Mouse (Mus musculus) limb, embryonic 14.5 days (tissue): ENCODE measurements around the gene Mtif3. TPM values are rescaled to one million over a fixed set of nuclear protein-coding genes. Genes with fewer than 3 reads are reported as not detected.

Experiments used
- ATAC-seq: fragments of 200-750 bp; cut with Nextera tagmentation; 2 replicates; pipeline ENCODE4 v1.8.0; 2017; ENCODE audit warnings: low read depth, moderate number of reproducible peaks, moderate TSS enrichment; ENCODE audit not compliant: low FRiP score
- DNase-seq: peaks from one replicate; pipeline ENCODE4 v3.0.0-alpha.2; 2015; ENCODE audit warnings: low spot score
- H3K27ac ChIP-seq: fragments of 300-500 bp; sonication (generic); replicated peaks from 2 replicates; pipeline ENCODE4 v1.5.1; 2014; ENCODE audit warnings: low read depth, mild to moderate bottlenecking, low read length, moderate library complexity, mixed read lengths
- H3K27me3 ChIP-seq: fragments of 300-500 bp; sonication (generic); 2 replicates; pipeline ENCODE4 v1.6.1; 2014; ENCODE audit warnings: low read length, mixed read lengths; ENCODE audit not compliant: control insufficient read depth, insufficient read depth
- H3K36me3 ChIP-seq: fragments of 300-500 bp; sonication (generic); 2 replicates; pipeline ENCODE4 v1.6.1; 2014; ENCODE audit warnings: mild to moderate bottlenecking, low read length, moderate library complexity, mixed read lengths; ENCODE audit not compliant: control insufficient read depth, insufficient read depth
- H3K4me1 ChIP-seq: fragments of 300-500 bp; sonication (generic); 2 replicates; pipeline ENCODE4 v1.6.1; 2014; ENCODE audit warnings: antibody characterized with exemption, low read length, mixed read lengths; ENCODE audit not compliant: control insufficient read depth, insufficient read depth
- H3K4me2 ChIP-seq: fragments of 300-500 bp; sonication (generic); replicated peaks from 2 replicates; pipeline ENCODE4 v1.6.1; 2014; ENCODE audit warnings: low read depth, mild to moderate bottlenecking, low read length, moderate library complexity; ENCODE audit not compliant: severe bottlenecking
- H3K4me3 ChIP-seq: fragments of 300-500 bp; sonication (generic); replicated peaks from 2 replicates; pipeline ENCODE4 v1.5.1; 2014; ENCODE audit warnings: low read length
- H3K9ac ChIP-seq: fragments of 300-500 bp; sonication (generic); 2 replicates; pipeline ENCODE4 v1.6.1; 2014; ENCODE audit warnings: mild to moderate bottlenecking, low read depth, low read length, moderate library complexity; ENCODE audit not compliant: severe bottlenecking
- H3K9me3 ChIP-seq: fragments of 300-500 bp; sonication (generic); 2 replicates; pipeline ENCODE4 v1.6.1; 2016; ENCODE audit warnings: low read length; ENCODE audit not compliant: control insufficient read depth
- POLR2A ChIP-seq: fragments of 200-500 bp; IDR thresholded peaks from 2 replicates; pipeline ENCODE4 v1.8.0; 2012; ENCODE audit warnings: inconsistent platforms, mild to moderate bottlenecking, moderate library complexity, borderline replicate concordance; ENCODE audit not compliant: insufficient read depth, insufficient read length; ENCODE audit errors: extremely low read depth
- WGBS: fragments of 180-500 bp; shearing (Covaris S2); extraction: QIAGEN DNeasy Blood & Tissue Kit; methylation state at CpG from one replicate; pipeline ENCODE4 v1.1.7; 2014; 5-methylcytosine and 5-hydroxymethylcytosine counted together
- polyA plus RNA-seq, 2 experiments: library from polyadenylated mRNA; depleted of rRNA in 1 of 2; stranded (reverse) in 1 of 2; unstranded in 1 of 2; fragments of >200 nt; fragmentation: Nextera tagmentation in 1 of 2; extraction: Ambion mirVana in 1 of 2; gene quantifications; 2 replicates each; pipeline versions ENCODE4 v1.2.1 to v1.2.3; 2012 to 2014

Gene Mtif3
- polyA plus RNA-seq (2012; rRNA removed) (12.5 and 14.5 TPM in 2 replicates), polyA plus RNA-seq (2014; fragmentation: Nextera tagmentation; extraction: Ambion mirVana) (24.8 and 27.2 TPM in 2 replicates)

GRCm38 (mm10) chr5:146963118-146963936, at the start of gene Mtif3:
TSS of gene Mtif3 (minus strand) at chr5:146963800.
- Histone ChIP-seq H3K36me3 (peaks cover 21% of the 10 kb centered on the region), H3K4me2 (peak within 1 kb of the TSS; percentile 59), H3K9me3 (no peaks in the 10 kb centered on the region), H3K27ac (peak within 1 kb of the TSS; percentile 48), H3K27me3 (no peaks in the 10 kb centered on the region), H3K4me3 (peak within 1 kb of the TSS; percentile 75), H3K4me1 (peaks cover 9% of the 10 kb centered on the region), H3K9ac (peak within 1 kb of the TSS; percentile 67)
- DNase-seq (peak; percentile 91), ATAC-seq (peak; percentile 88)
- peak; percentile 77; the same call in 1 of the 2 replicates for TF ChIP-seq POLR2A
- 3% methylated on average over 46 of the region's 46 CpGs for WGBS

- Histone ChIP-seq H3K27me3 (no peaks in the 10 kb centered on the region), H3K9me3 (no peaks in the 10 kb centered on the region), H3K4me2 (no peak overlapping the region), H3K9ac (no peak overlapping the region), H3K4me3 (no peak overlapping the region), H3K4me1 (no peaks in the 10 kb centered on the region), H3K27ac (no peak overlapping the region), H3K36me3 (no peaks in the 10 kb centered on the region)
- 85% methylated on average over 10 of the region's 10 CpGs for WGBS
- no peak for TF ChIP-seq POLR2A
- no peak for DNase-seq
- ATAC-seq = no peak
These were observed 47.7 kb upstream of the Mtif3 start for GRCm38 (mm10) chr5:147011333-147011732.

GRCm38 (mm10) chr5:147003303-147003702, 39.7 kb upstream of the Mtif3 start:
- Histone ChIP-seq H3K4me2 (no peak overlapping the region), H3K36me3 (no peaks in the 10 kb centered on the region), H3K9ac (no peak overlapping the region), H3K27ac (no peak overlapping the region), H3K4me1 (no peaks in the 10 kb centered on the region), H3K27me3 (no peaks in the 10 kb centered on the region), H3K9me3 (no peaks in the 10 kb centered on the region), H3K4me3 (no peak overlapping the region)
- ATAC-seq = no peak
- TF ChIP-seq POLR2A = no peak
- WGBS = 61% methylated on average over 1 of the region's 1 CpGs
- DNase-seq = no peak

- WGBS = 77% methylated on average over 4 of the region's 4 CpGs
- no peaks in the 10 kb centered on the region for H3K27me3 ChIP-seq
- H3K9ac ChIP-seq = no peak overlapping the region
- H3K9me3 ChIP-seq = no peaks in the 10 kb centered on the region
- no peak overlapping the region for H3K4me3 ChIP-seq
- no peak overlapping the region for H3K27ac ChIP-seq
- no peak for ATAC-seq
- no peak for DNase-seq
- no peak for TF ChIP-seq POLR2A
- H3K4me2 ChIP-seq = no peak overlapping the region
- no peaks in the 10 kb centered on the region for H3K36me3 ChIP-seq
- H3K4me1 ChIP-seq = no peaks in the 10 kb centered on the region
These were observed 37.7 kb upstream of the Mtif3 start for GRCm38 (mm10) chr5:147001312-147001711.

- DNase-seq = no peak
- H3K27ac ChIP-seq = no peak overlapping the region
These were observed 35.2 kb upstream of the Mtif3 start for GRCm38 (mm10) chr5:146998802-146999201.

More at GRCm38 (mm10) chr5:146998802-146999201, 35.2 kb upstream of the Mtif3 start:
- no peaks in the 10 kb centered on the region for H3K4me1 ChIP-seq
- 94% methylated on average over 12 of the region's 12 CpGs for WGBS
- no peak overlapping the region for H3K9ac ChIP-seq
- ATAC-seq = no peak
- H3K4me3 ChIP-seq = no peak overlapping the region
- H3K36me3 ChIP-seq = no peaks in the 10 kb centered on the region
- no peak overlapping the region for H3K4me2 ChIP-seq
- TF ChIP-seq POLR2A = no peak
- H3K27me3 ChIP-seq = no peaks in the 10 kb centered on the region
- H3K9me3 ChIP-seq = no peaks in the 10 kb centered on the region
